Mouse (Mus musculus) retina, adult 2 months (tissue): ENCODE measurements around the gene Anks1b.
A peak's percentile ranks its signal among the peaks of the same experiment; 100 is the strongest.

Source experiments
- DNase-seq: peaks from one replicate; pipeline ENCODE4 v3.0.0-alpha.2; 2012; ENCODE audit warnings: low read depth, low spot score

Gene Anks1b

GRCm38 (mm10) chr10:89974361-89974760, 101.1 kb downstream of the Anks1b start:
- DNase-seq = no peak

- no peak for DNase-seq
Measured at GRCm38 (mm10) chr10:89975431-89975841, 102.1 kb downstream of the Anks1b start.

GRCm38 (mm10) chr10:89976577-89976976, 103.3 kb downstream of the Anks1b start:
- DNase-seq = no peak

- DNase-seq = no peak
Measured at GRCm38 (mm10) chr10:89994171-89994570, 120.9 kb downstream of the Anks1b start.

- DNase-seq = no peak
Measured at GRCm38 (mm10) chr10:89995621-89996428, 122.5 kb downstream of the Anks1b start.

- no peak for DNase-seq
Measured at GRCm38 (mm10) chr10:90003980-90004729, 130.8 kb downstream of the Anks1b start.

GRCm38 (mm10) chr10:90004882-90005281, 131.6 kb downstream of the Anks1b start:
- no peak for DNase-seq

- no peak for DNase-seq
Measured at GRCm38 (mm10) chr10:90033037-90033436, 159.7 kb downstream of the Anks1b start.

GRCm38 (mm10) chr10:90043287-90043686, 170.0 kb downstream of the Anks1b start:
- no peak for DNase-seq

- DNase-seq = no peak
Measured at GRCm38 (mm10) chr10:90043773-90044172, 170.5 kb downstream of the Anks1b start.

GRCm38 (mm10) chr10:90044229-90044628, 170.9 kb downstream of the Anks1b start:
- DNase-seq = no peak

- DNase-seq = no peak
Measured at GRCm38 (mm10) chr10:90068651-90069050, 195.3 kb downstream of the Anks1b start.

- DNase-seq = no peak
Measured at GRCm38 (mm10) chr10:90077930-90078329, 204.6 kb downstream of the Anks1b start.

- DNase-seq = no peak
Measured at GRCm38 (mm10) chr10:90081151-90081550, 207.8 kb downstream of the Anks1b start.

GRCm38 (mm10) chr10:90081630-90082029, 208.3 kb downstream of the Anks1b start:
- DNase-seq = peak; percentile 28

- DNase-seq = no peak
Measured at GRCm38 (mm10) chr10:90093877-90094276, 220.6 kb downstream of the Anks1b start.

GRCm38 (mm10) chr10:90112662-90113061, 239.4 kb downstream of the Anks1b start:
- no peak for DNase-seq

GRCm38 (mm10) chr10:90116867-90117266, 243.6 kb downstream of the Anks1b start:
- DNase-seq = no peak

- no peak for DNase-seq
Measured at GRCm38 (mm10) chr10:90117836-90118235, 244.5 kb downstream of the Anks1b start.

- DNase-seq = no peak
Measured at GRCm38 (mm10) chr10:90137538-90137937, 264.2 kb downstream of the Anks1b start.

- DNase-seq = no peak
Measured at GRCm38 (mm10) chr10:90140947-90141346, 267.6 kb downstream of the Anks1b start.

GRCm38 (mm10) chr10:90144444-90144843, 271.1 kb downstream of the Anks1b start:
- no peak for DNase-seq

GRCm38 (mm10) chr10:90151510-90151909, 278.2 kb downstream of the Anks1b start:
- no peak for DNase-seq
